Mouse (Mus musculus): ENCODE results near the gene Nmrk2. TPM values are rescaled to one million over a fixed set of nuclear protein-coding genes. Genes with fewer than 3 reads are reported as not detected.

Nmrk2 gene
- polyA plus RNA-seq, 1 experiment, result not detected

DNA sequence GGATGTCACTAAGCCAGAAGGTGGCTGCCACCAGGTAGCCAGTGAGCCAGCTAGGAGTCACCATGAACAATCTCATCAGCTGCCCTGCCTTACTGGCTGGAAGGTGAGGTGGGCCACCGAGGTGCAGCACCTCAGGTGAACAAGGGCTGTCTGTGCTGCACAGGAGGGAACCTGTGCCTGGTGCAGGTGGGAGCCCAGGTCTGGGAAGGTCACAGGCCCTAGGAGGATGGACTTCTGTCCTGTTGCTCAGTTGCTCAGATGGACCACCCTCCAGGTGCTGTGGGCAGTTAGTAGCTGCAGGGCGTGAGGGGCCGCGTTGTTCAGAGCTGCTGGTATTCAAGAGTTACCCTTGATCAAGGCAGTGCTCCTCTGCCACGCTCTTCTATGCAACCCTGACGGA is 15.0 kb upstream of the Nmrk2 start:
- no peak for DNase-seq (ENCODE audit: low read depth)

DNA sequence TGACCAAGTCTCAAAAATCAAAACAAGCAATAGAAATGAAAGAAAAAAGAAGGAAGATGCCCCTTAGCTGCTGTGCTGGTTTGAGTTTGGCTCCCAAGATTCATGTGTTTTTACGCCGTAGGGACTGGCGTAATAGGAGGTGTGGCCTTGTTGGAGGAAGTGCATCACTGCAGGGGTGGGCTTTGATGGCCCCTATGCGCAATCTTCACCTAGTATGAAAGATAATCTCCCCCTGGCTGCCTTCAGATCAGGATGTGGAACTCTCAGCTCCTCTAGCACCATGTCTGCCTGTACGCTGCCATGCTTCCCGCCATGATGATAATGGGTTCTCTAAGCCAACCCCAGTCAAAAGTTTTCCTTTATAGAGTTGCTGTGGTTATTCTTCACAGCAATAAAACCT is 14.4 kb upstream of the Nmrk2 start:
- DNase-seq (ENCODE audit: low read depth), result no peak

DNA sequence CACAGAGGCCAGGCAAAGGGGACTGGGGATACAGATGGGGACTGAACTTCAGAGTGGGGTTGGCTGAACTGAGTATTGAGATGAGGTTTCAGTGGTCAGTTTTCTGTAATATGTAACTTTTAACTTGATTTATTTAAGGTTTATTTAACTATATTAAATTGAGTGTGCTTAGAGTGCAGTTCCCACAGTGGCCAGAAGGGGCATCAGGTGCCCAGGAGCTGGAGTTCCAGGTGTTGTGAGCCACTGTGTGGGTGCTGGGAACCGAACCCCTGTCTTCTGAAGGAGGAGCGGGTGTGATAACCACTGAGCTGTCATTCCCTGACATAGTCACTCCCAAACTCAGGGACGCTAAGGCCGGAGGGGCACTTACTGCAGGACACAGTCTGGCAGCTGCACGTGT is 8.3 kb upstream of the Nmrk2 start:
- DNase-seq (ENCODE audit: low read depth), result no peak

DNA sequence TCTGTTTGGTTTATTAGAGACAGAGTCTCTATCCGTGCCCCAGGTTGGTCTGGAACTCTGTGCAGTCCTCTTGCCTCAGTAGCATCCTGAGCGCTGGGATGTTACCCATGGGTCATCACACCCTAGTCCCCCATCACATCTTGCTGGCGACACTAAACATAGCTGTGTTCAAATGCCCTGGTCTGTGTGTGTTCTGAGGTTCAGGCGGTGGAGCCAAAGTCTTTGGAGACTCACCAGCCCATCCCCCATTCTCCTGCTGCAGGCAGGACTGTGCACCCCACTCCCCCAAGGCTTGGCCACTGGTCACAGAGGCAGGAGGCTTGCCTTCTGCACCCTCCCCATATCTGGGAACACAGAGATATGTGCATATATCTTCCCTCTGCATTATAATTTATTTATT is 2.3 kb upstream of the Nmrk2 start:
- no peak for DNase-seq (ENCODE audit: low read depth)

DNA sequence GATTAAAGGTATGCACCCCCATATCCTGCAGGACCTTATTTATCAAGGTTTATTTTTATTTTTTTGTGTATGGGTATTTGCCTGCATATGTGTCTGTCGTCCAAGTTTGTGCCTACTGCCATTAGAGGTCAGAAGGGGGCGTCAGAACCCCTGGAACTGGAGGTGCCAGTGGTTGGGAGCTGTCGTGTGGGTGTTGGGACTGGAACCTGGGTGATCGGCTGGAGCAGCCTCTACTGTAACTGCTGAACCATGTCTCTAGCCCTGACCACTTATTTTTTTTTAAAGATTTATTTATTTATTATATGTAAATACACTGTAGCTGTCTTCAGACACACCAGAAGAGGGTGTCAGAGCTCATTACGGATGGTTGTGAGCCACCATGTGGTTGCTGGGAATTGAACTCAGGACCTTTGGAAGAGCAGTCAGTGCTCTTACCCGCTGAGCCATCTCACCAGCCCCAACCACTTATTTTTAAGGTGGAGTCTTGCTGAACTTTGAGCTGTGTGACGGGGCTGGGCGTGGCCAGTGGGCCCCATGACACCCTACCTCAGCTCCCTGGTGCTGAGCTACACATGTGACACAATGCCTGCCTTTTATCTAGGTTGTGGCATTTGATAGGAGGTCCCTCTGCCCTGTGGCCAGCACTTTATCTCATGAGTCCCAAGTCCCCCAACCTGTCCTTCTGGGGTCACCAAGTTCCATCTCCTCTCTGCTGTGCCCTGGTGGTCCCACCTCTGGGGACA is 1.3 kb upstream of the Nmrk2 start:
- no peak for DNase-seq (ENCODE audit: low read depth)

DNA sequence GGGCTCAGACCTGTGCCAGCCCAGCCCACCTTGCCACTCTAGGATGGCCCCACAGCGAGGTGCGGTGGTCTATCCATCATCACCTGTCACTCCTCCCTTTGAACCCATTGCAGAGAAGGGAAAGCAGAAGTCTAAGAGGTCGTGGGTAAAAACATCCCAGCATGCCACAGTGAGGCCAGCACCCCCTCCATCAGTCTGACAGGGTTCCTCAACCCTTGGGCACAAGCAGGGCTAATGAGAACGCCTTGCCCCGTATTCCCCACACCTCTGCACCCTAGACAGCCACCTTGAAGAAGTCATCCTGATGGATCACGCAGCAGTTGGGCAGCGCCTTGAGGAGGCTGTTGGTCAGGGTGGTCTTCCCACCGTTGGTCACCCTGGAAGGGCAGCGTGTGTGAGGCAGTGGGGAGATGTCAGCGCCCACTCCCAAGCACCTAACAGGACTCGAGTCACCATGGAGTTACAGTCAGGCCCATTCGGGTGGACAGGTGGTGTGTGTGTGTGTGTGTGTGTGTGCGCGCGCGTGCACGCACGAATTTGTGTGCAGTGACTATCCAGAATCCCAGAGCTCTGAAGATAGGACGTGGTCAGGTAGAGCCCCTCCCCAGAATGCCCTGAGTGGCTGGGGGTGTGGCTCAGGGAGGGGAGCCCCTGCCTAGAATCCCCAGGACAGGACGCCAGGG is 1.1 kb downstream of the Nmrk2 start:
- no peak for DNase-seq (ENCODE audit: low read depth)

DNA sequence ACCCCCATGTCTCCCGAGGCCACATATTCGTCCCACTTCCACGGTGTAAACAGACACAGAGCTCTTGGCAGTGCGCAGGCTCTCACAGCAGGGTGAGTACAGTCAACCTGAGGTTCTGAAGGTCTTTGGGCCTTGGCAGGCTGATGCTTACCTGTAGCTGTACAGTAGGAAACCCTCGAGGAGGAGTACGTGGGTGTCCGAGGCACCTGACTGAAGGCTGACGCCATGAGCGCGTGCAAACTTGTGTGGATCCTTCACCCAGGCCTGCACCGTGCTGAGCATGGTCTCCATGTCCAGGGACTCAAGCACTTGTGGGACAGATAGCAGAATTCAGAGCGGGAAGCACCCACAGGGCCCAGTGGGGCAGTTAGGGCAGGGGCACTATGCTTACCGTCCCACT is 1.7 kb downstream of the Nmrk2 start:
- DNase-seq (ENCODE audit: low read depth), result no peak

DNA sequence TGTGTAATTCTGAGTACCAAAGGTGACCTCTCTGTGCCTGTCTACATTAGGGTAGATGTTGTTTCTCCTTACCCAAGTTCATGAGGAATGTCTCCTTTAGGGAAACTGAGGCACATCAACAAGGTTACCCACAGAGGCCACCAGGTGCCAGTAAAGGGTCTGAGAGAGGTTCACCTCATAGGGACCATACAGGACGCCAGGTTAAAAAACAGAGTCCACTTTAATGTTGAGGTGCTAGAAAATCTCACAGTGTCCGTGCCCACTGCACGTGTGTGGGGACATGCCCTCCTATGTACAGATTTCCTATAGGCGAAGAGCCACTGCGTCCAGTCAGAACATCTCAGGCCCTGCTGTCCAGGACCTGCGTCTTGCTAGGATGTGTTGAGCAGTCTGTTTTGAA is 2.9 kb downstream of the Nmrk2 start:
- DNase-seq (ENCODE audit: low read depth), result no peak

DNA sequence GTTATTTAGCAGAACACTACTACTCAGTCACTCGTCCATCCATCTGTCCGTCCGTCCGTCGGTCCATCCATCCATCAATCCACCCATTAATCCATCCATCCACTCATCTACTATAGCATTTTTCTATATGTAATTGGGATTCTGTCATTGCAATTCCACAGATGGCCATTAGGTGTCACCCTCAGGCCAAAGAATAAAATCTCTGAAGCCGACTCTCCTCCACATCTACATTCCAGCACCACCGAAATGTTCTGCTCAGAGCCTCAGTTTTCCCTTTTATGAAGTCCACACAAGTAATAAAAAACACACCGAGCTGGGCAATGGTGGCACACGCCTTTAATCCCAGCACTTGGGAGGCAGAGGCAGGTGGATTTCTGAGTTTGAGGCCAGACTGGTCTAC is 3.6 kb downstream of the Nmrk2 start:
- DNase-seq (ENCODE audit: low read depth), result no peak

DNA sequence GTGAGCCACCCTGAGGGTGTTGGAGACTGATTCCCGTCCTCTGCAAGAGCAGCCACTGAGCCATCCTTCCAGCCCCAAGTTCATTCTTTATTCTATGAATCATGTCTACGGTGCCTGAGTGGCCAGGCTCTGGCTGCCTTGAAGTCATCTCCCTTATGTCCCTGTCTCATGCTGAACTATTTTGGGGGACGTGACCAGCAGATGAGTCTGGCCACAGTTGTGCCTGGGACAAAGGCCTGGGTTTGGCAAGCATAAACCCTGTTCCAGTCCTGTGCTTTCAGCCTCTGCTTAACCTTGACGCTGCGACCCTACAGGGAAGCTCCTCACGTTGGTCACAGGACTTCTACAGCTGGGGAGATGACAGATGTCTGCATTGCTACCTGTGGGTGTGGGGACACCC is 4.5 kb downstream of the Nmrk2 start:
- DNase-seq (ENCODE audit: low read depth), result no peak

DNA sequence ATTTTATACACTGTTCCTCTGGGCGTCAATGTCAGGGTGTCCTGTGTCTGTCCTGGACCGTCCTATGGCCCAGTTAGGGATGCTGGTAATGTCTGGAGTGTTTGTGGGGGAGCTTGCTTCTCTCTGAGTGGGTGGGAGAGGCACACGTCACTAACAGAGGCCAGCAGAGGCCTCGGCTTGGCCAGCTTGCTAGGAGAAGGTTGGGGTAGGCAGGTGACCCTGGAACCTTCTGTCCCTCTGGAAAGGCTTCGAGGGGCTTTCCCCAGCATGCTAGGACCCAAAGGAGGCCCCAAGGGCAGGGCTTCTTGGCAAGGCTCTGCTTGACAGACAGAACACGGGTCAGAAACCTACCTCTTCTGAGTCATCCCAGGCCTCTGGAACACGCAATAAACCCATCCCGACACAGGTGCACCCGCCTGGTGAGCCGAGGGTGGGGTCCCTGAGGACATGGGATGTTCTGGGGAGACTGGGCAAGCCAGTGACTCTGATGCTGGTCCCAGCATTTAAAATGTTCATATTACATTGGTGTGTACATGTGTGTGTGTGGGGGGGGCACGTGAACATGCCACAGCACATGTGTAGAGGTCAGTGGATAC is 5.3 kb downstream of the Nmrk2 start:
- no peak for DNase-seq (ENCODE audit: low read depth)

DNA sequence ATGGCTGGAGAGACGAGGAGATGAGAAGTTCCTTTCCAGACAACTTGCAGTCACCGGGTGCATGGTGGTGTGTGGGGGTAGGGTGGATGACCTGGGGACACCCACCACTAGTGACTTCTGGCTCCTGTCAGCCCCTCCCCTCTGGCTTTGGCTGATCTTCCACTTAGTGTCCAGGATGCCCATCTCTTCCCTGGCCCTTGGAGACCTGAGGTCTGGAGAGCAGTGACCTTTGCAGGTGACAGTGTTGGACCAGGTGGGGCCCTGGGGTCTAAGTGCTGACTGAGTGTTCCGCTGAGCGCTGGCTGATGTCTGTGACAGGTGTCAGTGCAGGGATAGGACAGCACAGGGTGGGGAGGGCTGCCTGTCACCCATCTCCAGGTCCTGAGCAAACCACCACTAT is 6.6 kb downstream of the Nmrk2 start:
- DNase-seq (ENCODE audit: low read depth), result no peak

DNA sequence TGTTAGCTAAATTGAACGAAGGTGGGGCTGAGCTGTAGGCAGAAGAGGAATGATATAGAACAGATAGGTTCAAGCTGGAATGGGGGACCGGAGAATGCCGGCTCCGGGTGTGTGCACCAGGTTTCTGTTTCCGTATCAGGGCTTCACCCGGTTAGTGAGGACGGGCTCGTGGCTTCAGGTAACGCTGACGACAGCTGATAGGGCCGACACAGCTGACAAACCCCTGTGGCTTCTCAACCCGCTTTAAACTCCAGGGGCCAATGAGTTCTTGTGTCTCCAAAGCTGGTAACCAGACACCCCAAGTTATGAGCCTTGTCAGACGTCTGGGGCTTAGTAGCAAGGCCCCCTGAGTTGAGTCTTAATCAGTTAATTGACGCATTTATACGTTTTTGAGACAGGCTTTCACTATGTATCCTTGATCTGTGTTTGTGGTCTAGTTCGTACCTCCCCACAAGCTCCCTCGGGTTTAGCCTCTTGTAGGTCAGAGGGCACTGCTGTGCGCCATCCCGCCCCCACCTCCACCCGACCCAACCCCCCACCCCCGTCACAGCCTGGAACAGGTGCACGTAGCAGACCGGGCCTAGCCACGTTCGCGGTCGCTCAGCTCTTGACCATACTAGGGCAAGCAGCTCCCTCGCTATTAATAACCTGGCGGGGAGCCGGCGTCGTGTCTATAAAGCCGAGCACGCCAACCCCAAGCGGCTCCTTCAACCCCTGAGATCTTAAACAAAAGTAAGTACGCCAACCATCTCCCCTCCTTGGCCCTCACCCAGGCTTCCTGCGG is 7.7 kb downstream of the Nmrk2 start:
- DNase-seq (ENCODE audit: low read depth), result no peak

DNA sequence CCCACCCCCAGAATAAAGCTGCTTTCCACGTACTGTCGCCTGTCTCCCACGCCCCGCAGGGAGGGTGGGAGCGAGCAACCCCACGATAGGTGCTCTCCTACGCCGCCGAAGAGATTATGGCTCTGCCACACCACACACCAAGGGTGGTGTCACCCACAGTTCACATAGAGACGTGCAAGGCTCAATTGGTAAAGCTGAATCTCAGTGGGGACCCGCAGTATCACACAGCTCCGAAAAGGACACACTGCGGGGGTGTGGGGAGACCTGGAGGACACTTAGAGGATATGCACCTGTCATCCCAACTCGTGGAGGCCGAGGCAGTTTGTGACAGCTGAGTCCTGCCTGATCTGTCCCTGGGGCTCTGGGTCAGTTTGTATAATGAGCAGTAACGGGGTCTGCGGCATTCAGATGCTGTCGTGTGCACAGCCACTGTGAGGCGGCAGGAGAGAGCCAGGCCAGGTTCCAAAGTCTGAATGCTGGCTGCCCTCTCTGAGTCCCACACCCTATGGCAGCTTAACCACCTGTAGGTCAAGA is 8.8 kb downstream of the Nmrk2 start:
- DNase-seq (ENCODE audit: low read depth), result no peak

DNA sequence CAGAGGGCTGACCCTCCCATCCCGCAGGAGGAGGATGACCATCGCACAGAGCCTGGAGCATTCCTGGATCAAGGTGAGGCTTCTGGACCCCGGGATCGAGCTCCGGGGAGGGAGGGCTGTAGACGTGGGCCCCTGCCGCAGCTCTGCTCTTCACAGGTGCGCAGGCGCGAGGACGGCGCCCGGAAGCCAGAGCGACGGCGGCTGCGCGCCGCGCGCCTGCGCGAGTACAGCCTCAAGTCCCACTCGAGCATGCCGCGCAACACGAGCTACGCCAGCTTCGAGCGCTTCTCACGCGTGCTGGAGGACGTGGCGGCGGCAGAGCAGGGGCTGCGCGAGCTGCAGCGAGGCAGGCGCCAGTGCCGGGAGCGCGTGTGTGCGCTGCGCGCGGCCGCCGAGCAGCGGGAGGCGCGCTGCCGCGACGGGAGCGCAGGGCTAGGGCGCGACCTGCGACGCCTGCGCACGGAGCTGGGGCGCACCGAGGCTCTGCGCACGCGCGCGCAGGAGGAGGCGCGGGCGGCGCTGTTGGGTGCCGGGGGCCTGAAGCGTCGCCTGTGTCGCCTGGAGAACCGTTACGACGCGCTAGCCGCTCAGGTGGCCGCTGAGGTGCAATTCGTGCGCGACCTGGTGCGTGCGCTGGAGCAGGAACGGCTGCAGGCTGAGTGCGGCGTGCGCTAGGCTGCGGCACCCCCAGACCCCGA is 9.4 kb downstream of the Nmrk2 start:
- DNase-seq (ENCODE audit: low read depth), result no peak

DNA sequence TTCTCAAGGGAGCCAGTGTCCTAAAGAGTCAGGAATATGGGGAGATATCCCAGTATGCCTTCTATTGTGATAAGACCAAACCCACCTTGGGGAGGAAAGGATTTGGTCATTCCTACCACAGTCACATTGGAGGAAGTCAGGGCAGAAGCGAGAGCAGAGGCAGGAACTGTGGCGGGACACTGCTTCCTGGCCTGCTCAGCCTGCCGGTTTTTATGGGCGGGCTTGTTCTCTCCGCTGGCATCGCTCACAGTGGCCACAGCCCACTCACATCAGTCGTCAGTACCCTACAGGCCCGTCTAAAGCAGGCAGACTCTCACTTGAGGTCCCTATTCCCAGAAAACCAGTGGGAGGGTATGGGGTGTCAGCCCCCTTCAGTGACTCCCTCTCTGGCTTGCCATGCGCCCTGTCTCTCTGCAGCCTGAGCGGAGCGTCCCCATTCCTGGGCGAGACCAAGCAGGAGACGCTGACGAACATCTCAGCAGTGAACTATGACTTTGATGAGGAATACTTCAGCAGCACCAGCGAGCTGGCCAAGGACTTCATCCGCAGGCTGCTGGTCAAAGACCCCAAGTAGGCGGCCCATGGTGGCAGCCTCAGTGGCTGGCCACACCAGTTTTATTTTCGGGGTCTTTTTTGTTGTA is 10.4 kb downstream of the Nmrk2 start:
- DNase-seq (ENCODE audit: low read depth), result no peak

DNA sequence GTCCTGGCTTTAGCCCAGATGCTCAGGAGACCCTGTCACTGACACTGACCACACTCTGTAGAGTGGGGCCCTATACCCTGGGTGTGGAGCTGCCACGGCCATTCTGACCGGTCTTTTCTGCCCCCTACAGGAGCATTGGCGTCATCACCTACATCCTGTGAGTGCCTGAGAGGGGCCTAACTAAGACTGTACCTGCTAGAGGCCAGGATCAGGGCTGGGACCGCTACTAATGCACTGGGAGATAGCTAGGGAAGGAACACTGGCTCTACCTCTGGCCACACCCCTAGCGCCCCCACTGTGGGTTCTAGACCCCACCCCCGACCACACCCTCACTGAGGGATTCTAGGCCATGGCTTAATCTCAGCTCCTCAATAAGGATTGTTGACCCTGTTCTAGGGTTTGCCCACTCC is 10.9 kb downstream of the Nmrk2 start:
- no peak for DNase-seq (ENCODE audit: low read depth)

DNA sequence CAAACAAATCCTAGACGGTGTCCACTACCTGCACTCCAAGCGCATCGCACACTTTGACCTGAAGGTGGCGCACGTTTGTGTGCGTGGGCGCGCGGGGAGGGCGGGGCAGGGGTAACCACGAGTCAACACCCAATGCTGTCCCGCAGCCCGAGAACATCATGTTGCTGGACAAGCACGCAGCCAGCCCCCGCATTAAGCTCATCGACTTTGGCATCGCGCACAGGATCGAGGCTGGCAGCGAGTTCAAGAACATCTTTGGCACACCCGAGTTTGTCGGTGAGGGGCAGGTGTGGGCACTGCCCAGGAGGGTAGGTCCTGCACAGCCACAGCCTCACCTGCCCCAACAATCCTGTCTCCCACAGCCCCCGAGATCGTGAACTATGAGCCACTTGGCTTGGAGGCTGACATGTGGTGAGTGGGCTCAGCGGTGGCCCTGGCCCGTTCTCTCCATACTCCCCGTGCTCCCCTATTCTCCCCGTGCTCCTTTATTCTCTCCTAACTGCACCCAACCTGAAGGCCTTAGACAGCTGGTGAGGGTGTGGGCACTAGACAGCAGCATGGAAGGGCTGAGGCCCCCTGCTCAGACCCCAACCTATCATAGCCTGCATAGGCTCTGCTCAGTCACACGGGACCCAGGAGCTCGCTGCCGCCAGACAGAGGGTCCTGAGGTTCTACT is 11.5 kb downstream of the Nmrk2 start:
- DNase-seq (ENCODE audit: low read depth), result no peak

DNA sequence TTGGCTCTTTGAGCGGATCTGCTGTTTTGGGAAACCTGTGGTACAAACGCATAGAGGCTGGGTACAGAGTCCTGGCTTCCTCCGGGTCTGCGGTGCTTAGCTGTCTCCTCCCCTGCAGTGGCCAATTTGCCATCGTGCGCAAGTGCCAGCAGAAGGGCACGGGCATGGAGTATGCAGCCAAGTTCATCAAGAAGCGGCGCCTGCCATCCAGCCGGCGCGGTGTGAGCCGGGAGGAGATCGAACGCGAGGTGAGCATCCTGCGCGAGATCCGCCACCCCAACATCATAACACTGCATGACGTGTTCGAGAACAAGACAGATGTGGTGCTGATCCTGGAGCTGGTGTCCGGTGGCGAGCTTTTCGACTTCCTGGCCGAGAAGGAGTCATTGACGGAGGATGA is 12.0 kb downstream of the Nmrk2 start:
- no peak for DNase-seq (ENCODE audit: low read depth)

DNA sequence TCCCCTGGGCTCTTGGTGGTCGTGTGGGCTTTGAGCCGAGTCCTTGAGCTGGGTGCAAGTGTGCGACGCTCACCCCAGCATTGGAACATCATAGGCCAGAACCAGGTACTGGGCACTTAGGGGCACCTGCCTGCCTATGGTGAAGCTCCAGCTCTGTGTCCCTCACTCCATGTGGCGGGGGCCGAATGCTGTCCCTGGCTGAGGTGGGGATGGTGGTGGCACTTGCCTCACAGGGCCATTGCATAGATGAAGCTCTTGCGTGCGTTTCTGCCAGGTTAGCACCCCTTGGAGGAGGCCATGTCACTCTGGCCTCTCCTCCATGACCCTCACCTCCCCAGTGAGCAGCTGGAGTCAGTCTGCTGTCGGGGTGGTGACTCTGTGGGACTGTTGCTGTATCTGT is 14.7 kb downstream of the Nmrk2 start:
- no peak for DNase-seq (ENCODE audit: low read depth)

DNA sequence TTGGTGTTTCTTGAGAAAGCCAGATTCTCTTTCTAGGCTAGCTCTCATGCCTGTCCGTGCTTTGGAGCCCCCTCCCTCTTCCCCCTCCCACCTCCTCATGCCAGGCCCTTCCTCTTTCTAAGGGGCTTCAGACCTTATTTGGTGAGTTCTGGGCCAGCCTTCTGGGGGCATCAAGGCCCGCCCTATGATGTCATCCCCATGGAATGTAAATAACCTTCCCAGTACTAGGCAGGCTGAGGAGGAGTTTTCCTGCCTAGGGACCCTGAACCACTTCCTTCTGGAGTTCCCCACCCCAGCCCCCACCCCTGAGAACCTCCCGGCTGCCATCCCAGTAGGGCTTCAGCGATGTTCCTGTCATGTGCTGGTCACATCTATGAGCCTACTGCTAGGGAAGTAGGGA is 17.1 kb downstream of the Nmrk2 start:
- DNase-seq (ENCODE audit: low read depth), result no peak

Data from gonadal fat pad, adult 2 months (tissue).